Mouse (Mus musculus) C2C12 (cell line): Measurements from ENCODE around the gene Nlgn1.

Source experiments
- CTCF ChIP-seq: IDR thresholded peaks from one replicate; pipeline ENCODE4 v1.5.1; 2011; ENCODE audit not compliant: control insufficient read depth, insufficient read depth, insufficient read length
- MAX ChIP-seq: IDR thresholded peaks from one replicate; pipeline ENCODE4 v1.6.1; 2011; ENCODE audit warnings: mild to moderate bottlenecking, control low read depth
- MYOG ChIP-seq: IDR thresholded peaks from one replicate; pipeline ENCODE4 v1.6.1; 2011; ENCODE audit not compliant: control insufficient read depth, insufficient read length; ENCODE audit errors: extremely low read depth
- USF1 ChIP-seq: IDR thresholded peaks from one replicate; pipeline ENCODE4 v1.6.1; 2011; ENCODE audit warnings: low read depth, mild to moderate bottlenecking, control low read depth, moderate library complexity

DNA sequence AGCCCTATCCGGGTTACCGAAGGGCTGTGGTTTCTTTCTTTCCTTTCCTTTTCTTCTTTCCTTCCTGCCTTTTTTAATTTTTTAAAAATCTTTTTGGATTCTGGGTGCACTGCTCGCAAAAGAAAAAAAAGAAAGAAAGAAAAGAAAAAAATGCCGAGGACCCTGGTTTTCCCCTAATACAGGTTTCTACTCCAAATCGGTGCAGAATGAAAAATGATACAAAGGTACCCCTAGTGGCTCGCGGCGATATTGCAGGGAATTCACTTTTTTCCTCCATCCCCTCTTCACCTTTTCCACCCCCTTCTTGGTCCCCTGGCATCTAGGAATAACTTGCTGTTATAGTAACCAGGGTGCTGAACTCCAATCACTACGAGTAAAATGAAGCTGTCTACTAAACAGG lies 178.5 kb downstream of the Nlgn1 start:
- TF ChIP-seq MAX (no peak), CTCF (no peak), MYOG (no peak), USF1 (no peak)
